Mouse (Mus musculus): ENCODE data around the gene Rtf2.

Rtf2 gene

DNA sequence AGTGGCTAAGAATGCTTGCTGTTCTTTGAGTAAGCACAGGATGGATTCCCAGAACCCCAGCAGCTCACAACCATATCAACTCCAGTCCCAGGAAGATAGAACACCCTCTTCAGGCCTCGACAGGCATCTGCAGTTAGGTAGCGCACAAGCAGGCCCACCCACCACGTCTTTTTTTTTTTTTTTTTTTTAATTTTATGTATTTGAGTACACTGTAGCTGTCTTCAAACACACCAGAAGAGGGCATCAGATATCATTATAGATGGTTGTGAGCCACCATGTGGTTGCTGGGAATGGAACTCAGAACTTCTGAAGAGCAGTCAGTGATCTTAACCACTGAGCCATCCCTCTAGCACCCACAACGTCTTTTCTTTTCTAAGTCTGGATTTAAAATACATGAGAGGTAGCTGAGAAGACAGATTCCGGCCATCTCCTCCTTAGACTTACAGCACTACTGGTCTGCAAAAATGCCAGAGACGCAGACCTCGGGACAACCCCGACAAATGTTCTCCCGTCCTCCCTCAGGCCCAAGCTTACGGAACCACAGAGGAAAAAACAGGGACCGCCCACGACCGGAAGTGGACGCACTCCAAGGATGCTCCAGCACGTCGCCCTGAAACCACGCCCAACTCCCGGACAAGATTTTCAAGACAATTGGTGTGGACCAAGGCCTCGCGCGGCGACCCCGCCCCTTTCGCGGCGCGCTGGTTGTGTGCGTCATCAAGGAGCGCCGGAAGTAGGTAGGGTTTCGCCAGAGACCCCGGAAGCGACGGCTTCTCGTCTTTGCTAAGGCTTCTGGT, at the start of gene Rtf2:
TSS of gene Rtf2 (plus strand) at position 714 of the 797 bp plus-strand sequence.
- DNase-seq (ENCODE audit: low read depth, low spot score) = peak; percentile 95

DNA sequence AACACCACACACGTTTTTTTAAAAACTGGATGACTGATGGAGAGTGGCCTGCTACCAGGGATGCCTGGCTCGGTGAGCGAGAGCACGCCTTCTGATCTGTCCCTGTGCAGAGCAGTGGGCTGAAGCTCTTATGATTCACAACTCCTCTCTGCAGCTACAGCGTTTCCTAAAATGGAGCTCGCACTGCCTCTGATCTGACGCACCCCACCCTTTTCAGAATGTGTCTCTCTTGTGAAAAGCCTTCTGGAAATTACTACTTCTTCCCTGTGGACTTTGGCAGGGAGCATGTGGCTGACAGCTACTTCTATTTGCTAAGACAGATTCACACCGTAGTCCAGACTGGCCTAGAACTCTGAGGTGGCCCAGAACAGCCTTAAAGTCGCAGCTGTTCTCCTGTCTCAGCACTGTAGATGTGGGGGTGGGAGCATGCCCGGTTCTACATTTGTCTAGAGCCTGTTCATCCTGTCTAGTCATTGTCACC, 48.3 kb upstream of the Rtf2 start:
- no peak for DNase-seq (ENCODE audit: low read depth, low spot score)

DNA sequence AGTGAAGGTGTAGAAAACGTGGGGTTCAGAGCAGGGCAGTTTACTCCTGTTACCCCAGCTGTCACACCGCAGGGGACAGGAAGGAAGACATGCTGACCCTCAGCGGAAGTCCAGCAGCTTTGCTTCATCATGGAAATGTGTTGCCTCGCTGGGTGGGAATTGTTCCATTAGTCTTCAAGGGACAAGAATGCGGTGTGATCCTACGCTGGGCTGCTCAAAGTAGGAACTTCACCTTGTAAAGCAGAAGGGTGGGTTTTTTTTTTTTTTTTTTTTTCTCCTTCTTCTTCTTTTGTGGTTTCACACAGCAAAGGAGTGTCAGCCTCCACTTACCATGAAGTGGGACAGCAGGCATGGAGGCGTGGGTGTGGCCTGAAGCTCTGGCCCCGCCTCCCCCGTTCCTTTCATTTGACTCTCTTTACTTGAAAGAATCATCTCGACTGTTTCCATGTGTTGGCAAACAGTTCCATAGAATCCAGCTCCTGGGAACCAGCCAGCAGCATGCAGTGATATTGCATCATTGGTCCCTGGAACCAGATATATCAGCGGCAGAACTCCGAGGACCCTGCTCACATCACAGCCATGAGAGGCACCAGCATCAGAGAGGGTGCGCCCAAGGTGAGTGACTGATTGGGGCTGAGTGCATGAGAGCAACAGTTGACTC, 46.8 kb upstream of the Rtf2 start, which contains the start of gene Cass4:
TSS of gene Cass4 (plus strand) at position 404 of the 661 bp plus-strand sequence.
- no peak for DNase-seq (ENCODE audit: low read depth, low spot score)

DNA sequence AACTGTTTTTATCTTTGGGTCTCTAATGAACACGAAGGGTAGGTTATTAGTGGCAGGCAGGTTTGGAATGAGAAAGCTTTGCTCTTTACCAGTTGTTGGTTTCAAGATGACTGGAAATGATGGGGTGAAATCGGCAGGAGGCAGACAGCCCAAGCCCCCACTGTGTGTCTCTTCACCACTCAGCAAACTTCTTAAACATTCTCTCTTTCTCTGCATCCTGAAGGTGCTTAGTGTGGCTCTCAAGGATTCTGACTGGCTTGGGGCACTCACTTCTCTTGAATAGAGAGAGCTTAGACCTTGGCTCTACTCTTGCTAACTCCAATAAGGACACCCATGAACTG, 46.3 kb upstream of the Rtf2 start:
- DNase-seq (ENCODE audit: low read depth, low spot score) = no peak

DNA sequence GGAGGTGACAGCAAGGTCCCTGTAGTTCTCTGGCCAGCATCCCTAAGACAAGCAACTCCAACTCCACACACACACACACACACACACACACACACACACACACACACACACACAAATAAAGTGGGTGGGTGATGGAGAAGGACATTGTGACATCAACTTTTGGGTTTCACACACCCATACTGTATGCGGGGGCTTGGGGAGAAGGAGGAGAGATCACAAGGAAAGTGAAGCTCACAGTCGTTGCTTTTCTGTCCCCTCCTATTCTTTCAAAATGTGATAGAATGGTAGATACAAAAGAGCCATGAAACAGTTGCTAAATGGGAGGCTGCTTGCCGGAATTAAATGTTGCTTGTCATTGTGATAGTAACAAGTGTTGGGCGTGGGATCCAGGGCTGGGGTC, 45.7 kb upstream of the Rtf2 start:
- no peak for DNase-seq (ENCODE audit: low read depth, low spot score)

GRCm38 (mm10) chr2:172395961-172396360, 44.4 kb upstream of the Rtf2 start:
- DNase-seq (ENCODE audit: low read depth, low spot score) = no peak

DNA sequence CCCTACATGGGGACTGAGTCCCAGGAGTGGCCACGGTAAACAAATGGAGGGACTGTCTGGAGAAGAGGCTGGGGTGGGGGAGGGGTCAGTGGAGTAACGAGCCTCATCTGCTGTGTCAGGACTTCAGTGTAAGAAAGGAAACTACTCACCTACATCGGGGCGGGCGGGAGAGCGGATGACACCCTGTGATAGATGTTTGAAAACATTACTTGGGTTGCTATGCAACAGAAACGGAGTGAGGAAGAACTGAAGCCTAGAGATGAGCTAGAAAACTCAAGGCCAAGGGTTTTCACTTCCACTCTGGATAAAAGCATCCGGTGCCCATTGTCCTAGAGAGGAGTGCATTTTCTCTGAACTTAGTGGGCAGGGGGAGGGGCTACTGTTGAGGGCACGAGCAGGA, 40.5 kb upstream of the Rtf2 start:
- no peak for DNase-seq (ENCODE audit: low read depth, low spot score)

DNA sequence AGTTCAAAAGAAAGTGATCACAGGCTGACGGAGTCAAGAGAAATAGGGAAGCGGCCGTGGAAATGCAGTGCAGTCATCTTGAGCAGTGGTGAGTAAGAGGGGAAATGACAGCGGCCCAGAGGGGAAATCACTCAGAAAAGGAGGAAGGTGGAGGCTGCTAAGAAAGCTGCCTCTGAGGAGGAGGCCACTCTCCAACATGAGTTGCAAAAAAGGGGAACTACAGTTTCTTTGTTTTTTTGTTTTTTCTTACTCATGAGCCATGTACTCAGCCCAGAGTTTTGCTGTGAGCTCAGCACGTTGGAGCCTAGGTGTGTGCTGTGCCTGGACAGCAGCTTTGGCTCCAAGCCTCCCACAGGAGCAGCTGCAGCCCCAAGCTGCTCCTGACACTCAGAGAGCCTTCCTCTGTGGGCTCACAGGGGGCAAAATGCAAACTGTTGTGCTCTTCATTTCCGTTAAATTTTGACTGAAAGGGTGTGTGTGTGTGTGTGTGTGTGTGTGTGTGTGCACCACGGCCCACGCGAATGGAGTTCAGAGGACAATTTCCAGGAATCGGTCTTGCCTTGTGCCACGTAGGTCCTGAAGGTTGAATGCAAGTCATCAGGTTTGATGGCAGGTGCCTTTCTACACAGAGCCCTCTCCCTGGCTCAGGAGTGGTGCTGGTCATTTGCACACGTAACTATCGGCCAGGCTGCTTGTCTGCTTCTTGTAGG, 39.1 kb upstream of the Rtf2 start:
- DNase-seq (ENCODE audit: low read depth, low spot score) = no peak

DNA sequence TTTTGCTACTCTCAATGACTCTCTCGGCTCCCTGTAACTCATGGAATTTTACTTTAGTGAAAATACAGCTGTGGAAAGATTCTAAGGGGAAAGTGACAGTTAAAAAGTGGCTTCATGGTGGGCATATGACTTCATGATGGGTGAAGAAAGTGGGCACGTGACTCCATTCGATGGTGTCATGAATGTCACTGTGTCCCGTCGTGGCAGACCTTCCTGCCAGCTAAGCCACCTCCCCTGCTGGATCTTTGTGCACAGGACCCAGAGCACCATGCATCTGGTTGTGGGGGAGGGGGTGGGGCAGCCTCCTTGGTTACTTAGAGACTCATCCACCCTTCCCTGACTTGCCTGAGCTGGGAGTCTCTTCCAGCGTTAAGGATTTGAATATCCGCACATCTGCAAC, 36.1 kb upstream of the Rtf2 start:
- DNase-seq (ENCODE audit: low read depth, low spot score) = no peak

DNA sequence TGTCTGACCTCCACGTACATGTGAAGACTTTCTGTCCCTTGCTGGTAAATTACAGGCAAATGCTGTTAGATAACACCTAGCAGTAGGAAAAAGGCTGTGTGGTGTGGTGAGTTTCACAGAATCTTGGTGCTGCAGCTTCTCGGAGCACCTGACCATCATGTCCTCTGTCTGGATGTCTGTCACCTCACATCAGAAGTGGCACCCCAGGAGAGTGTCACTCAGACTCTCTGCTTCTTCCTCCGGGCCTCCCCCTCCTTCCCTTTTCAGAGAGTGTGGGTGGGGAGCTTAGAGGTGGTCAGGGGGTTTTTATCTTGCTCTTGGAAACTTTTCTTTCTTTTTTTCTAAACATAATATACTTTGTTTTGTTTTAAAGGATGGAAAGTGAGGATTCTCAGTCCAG, 35.3 kb upstream of the Rtf2 start:
- DNase-seq (ENCODE audit: low read depth, low spot score) = no peak

DNA sequence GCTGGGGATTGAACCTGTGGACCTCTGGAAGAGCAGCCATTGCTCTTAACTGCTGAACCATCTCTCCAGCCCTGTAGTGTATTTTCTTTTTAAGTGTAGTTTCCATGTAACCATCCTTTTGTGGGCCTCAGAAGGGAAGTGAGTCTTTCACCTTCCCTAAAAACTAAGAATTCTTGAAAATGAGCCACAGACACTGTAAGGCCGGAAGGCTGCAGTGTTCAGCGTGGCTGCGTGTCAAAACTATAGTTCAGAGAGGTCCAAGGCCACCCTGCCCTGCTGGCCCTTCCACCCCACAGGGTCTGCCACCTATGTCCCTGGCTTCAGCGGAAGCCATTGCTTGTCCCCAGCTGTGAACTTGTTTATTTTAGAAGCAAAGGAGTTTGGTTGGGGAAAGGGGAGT, 34.2 kb upstream of the Rtf2 start:
- no peak for DNase-seq (ENCODE audit: low read depth, low spot score)

GRCm38 (mm10) chr2:172407499-172407898, 32.9 kb upstream of the Rtf2 start:
- DNase-seq (ENCODE audit: low read depth, low spot score) = no peak

- DNase-seq (ENCODE audit: low read depth, low spot score) = no peak
Measured at GRCm38 (mm10) chr2:172410686-172411085, 29.7 kb upstream of the Rtf2 start.

- no peak for DNase-seq (ENCODE audit: low read depth, low spot score)
Measured at GRCm38 (mm10) chr2:172411091-172411490, 29.3 kb upstream of the Rtf2 start.

GRCm38 (mm10) chr2:172412454-172412853, 27.9 kb upstream of the Rtf2 start:
- no peak for DNase-seq (ENCODE audit: low read depth, low spot score)

GRCm38 (mm10) chr2:172413273-172413672, 27.1 kb upstream of the Rtf2 start:
- DNase-seq (ENCODE audit: low read depth, low spot score) = no peak

DNA sequence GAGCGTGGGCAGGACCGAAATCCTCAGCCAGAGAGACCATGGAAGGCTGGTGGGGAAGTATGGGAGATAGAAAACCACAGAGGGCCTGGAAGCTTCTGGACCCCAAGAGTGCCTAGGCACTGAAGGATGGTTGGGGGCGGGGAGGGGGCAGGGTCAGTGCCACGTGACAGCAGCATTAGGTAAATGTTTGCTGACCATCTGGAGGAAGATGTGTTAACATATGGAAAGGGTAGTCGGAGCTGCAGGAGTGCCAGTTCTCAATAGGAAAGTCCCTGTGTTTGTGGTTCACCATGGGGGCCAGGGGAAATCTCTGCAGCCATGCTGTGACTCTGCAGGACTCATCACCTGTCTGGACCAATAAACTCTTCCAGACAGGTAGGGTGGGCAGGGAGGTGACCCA, 26.5 kb upstream of the Rtf2 start:
- DNase-seq (ENCODE audit: low read depth, low spot score) = no peak

DNA sequence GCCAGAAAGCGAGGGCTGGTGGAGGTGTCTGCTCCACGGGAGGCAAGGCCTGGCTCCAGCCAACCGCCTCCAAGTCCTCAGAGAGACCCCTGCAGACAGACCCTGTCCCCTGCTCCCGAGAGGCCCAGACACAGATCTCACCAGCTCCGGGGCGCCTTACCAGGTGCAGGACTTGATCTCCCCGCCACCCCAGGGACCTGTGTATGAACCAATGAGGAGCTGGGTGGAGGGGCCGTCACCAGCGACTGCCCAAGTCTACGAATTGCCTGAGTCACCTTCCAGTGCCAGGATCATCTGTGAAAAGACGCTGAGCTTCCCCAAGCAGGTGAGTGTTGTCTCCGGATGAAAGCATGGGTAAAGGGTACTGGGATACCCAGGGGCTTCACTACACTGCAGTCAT, 24.1 kb upstream of the Rtf2 start:
- DNase-seq (ENCODE audit: low read depth, low spot score) = no peak

- DNase-seq (ENCODE audit: low read depth, low spot score) = no peak
Measured at GRCm38 (mm10) chr2:172416876-172417275, 23.5 kb upstream of the Rtf2 start.

DNA sequence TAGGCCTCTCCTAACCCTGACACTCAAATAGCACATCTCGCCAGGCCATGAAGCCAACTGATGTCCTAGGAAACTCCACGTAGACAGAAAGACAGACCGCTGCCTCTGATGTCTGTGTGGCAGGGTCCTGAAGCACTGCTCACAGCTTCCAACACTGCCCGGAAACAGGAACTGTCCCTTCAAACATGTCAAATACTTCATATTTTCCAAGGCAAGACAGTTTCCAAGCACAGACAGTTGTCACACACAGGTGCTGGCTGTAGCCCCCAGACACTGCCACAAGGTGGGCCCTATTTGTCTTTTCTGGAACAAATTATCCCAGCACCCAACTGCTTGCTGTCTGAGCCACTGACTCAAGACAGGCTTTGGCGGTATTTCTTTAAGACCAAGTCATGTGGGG, 22.1 kb upstream of the Rtf2 start:
- no peak for DNase-seq (ENCODE audit: low read depth, low spot score)

DNA sequence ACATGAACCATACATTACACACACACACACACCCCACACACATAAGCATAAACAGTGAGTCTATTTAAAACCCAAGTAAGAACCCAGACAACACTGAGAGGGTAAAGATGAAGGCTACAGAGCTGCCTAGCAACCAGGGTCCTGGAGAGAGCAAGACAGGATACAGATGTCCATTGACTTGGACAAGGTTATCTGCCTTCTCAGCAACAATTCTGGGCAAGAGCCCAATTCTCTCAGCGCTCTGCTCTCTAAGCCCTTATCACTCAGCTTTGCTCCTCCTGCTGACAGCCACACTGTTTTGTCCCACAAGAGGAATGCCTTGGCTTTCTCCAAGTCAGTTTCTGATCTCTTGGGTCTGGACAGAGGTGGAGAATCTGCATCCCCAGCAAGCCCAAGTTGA, 9.7 kb upstream of the Rtf2 start:
- no peak for DNase-seq (ENCODE audit: low read depth, low spot score)

DNA sequence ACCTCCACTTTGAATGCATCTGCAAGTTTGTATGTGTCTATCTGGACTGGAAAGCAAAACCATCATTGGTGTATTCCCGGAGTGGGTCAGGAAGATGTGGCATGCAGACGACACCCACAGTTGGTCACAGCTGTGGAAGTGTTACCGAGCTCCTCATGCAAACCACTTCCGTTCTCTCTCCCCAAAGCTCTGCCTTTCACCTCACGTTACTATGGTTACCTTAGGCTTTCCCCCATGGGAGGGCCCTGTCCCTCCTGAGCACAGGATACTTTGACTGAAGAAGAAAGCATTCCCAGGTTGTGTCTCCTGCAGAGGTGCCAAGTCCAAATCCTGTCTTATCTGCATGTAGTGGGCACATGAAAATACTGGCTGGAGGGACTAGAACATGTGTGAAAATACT, 6.6 kb upstream of the Rtf2 start:
- DNase-seq (ENCODE audit: low read depth, low spot score) = no peak

All from brain, embryonic 18.5 days (tissue).